Mouse (Mus musculus): ENCODE data around the gene Cask. TPM values are rescaled to one million over a fixed set of nuclear protein-coding genes. Genes with fewer than 3 reads are reported as not detected.

Gene Cask
- polyA plus RNA-seq, 2 experiments, result 20.9 to 25.4 TPM

DNA sequence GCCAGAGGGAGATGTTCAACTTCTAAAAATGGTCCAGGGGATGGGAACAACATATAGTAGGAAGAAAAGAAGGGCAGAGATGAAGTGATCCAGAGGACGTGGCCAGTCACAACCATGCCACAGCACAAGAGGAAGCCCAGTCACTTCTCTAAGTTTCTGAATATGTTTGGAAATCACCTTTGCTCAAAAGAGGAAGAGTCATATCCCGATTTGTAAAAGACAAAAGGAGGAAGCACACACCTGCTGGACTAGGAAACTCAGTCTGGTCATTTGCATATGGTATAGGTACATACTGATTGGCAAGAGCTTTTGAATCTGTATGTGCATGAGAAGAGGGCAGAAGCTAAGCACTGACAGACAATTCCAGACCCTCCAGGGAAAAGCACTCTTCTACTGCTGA is 251.8 kb downstream of the Cask start:
- ATAC-seq (ENCODE audit: low FRiP score, low read depth), result no peak
- 73% methylated on average over 2 of the region's 2 CpGs for WGBS
- TF ChIP-seq POLR2A (IDR thresholded peaks at IDR 0.05; ENCODE audit: borderline replicate concordance, extremely low read depth, insufficient read depth, insufficient read length), result no peak

DNA sequence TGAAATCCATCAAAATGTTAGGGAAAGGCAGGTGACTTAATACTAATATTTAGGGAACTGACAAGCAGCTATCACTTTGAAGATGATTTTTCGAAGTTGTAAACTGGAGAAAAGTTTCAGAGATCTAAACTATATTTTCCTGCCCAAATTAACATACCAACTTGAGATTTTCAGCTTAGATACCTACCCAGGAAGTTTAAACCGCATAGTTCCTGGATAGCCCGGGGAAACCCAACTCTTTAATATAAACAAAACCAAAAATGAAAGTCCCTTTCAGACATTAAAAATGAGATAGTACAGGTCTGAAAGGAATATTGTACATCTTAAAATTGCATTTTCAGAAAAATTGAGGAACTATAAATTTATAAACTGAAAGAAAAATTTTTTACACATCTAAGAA is 273.5 kb downstream of the Cask start:
- 79% methylated on average over 3 of the region's 3 CpGs for WGBS
- H3K4me1 ChIP-seq (ENCODE audit: control insufficient read depth, insufficient read depth, low read length), result no peaks in the 10 kb centered on the region
- no peak for ATAC-seq (ENCODE audit: low FRiP score, low read depth)

More for the DNA sequence above, 251.8 kb downstream of the Cask start:
- no peak for DNase-seq (ENCODE audit: low spot score)
- Histone ChIP-seq H3K27ac (replicated peaks; ENCODE audit: low read depth, low read length) (no peak overlapping the region), H3K9me3 (ENCODE audit: control insufficient read depth, low read length) (no peaks in the 10 kb centered on the region), H3K4me3 (replicated peaks; ENCODE audit: low read length) (no peak overlapping the region), H3K4me2 (replicated peaks; ENCODE audit: low read depth, low read length, severe bottlenecking) (no peak overlapping the region), H3K36me3 (ENCODE audit: control insufficient read depth, insufficient read depth, low read length) (no peaks in the 10 kb centered on the region), H3K9ac (ENCODE audit: low read depth, low read length, severe bottlenecking) (no peak overlapping the region), H3K4me1 (ENCODE audit: control insufficient read depth, insufficient read depth, low read length) (no peaks in the 10 kb centered on the region), H3K27me3 (ENCODE audit: control insufficient read depth, insufficient read depth, low read length) (no peaks in the 10 kb centered on the region)

DNA sequence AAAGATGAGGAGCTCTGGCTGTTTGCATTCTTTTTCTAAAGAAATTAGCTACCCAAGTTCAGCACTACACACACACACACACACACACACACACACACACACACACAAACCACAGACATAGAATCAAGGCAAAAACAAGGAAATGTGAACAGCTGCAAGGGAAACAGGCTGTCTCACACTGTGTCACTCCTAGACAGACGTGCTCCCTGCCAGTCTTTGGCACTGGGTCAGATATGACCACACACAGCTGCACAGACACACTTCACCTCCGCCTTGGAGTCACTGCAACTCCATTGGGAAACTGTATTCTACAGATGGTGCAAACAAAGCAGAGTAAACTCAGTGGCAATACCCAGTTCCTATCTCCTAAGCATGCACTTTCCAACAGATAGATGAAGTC is 274.6 kb downstream of the Cask start:
- Histone ChIP-seq H3K9me3 (ENCODE audit: control insufficient read depth, low read length) (no peaks in the 10 kb centered on the region), H3K4me1 (ENCODE audit: control insufficient read depth, insufficient read depth, low read length) (no peaks in the 10 kb centered on the region), H3K9ac (ENCODE audit: low read depth, low read length, severe bottlenecking) (no peak overlapping the region), H3K27me3 (ENCODE audit: control insufficient read depth, insufficient read depth, low read length) (no peaks in the 10 kb centered on the region), H3K36me3 (ENCODE audit: control insufficient read depth, insufficient read depth, low read length) (no peaks in the 10 kb centered on the region), H3K4me3 (replicated peaks; ENCODE audit: low read length) (no peak overlapping the region), H3K27ac (replicated peaks; ENCODE audit: low read depth, low read length) (no peak overlapping the region), H3K4me2 (replicated peaks; ENCODE audit: low read depth, low read length, severe bottlenecking) (no peak overlapping the region)
- ATAC-seq (ENCODE audit: low FRiP score, low read depth), result no peak; the same call in 1 of the 2 replicates
- TF ChIP-seq POLR2A (IDR thresholded peaks at IDR 0.05; ENCODE audit: borderline replicate concordance, extremely low read depth, insufficient read depth, insufficient read length), result no peak
- DNase-seq (ENCODE audit: low spot score), result peak; percentile 16
- 58% methylated on average over 2 of the region's 2 CpGs for WGBS

More for the DNA sequence above, 273.5 kb downstream of the Cask start:
- H3K27me3 ChIP-seq (ENCODE audit: control insufficient read depth, insufficient read depth, low read length), result no peaks in the 10 kb centered on the region
- no peak overlapping the region for H3K4me3 ChIP-seq (replicated peaks; ENCODE audit: low read length)
- TF ChIP-seq POLR2A (IDR thresholded peaks at IDR 0.05; ENCODE audit: borderline replicate concordance, extremely low read depth, insufficient read depth, insufficient read length), result no peak
- no peak overlapping the region for H3K4me2 ChIP-seq (replicated peaks; ENCODE audit: low read depth, low read length, severe bottlenecking)
- H3K36me3 ChIP-seq (ENCODE audit: control insufficient read depth, insufficient read depth, low read length), result no peaks in the 10 kb centered on the region
- H3K27ac ChIP-seq (replicated peaks; ENCODE audit: low read depth, low read length), result no peak overlapping the region
- no peaks in the 10 kb centered on the region for H3K9me3 ChIP-seq (ENCODE audit: control insufficient read depth, low read length)
- no peak for DNase-seq (ENCODE audit: low spot score)
- no peak overlapping the region for H3K9ac ChIP-seq (ENCODE audit: low read depth, low read length, severe bottlenecking)

DNA sequence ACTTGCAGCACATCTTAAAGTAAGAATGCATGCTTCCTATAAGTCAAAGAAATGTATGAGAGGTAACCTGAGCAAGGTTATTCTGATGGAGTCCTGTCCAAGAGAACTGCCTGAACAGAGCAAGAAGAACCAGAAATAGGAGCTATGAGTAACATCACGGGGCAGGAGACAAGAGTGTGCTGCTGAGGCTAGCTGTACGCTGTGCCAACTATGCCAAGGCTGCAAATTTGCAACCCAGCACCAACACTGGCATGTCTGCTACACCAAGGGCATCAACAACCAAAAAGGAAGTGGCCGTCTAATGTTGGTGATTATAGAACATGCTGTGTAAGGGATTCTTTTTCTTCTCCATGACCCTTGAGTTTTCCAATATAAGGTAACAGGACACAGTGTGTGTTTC is 276.3 kb downstream of the Cask start:
- TF ChIP-seq POLR2A (IDR thresholded peaks at IDR 0.05; ENCODE audit: borderline replicate concordance, extremely low read depth, insufficient read depth, insufficient read length), result no peak
- 81% methylated on average over 3 of the region's 3 CpGs for WGBS
- H3K4me3 ChIP-seq (replicated peaks; ENCODE audit: low read length), result no peak overlapping the region
- no peaks in the 10 kb centered on the region for H3K9me3 ChIP-seq (ENCODE audit: control insufficient read depth, low read length)
- DNase-seq (ENCODE audit: low spot score), result no peak
- no peak overlapping the region for H3K27ac ChIP-seq (replicated peaks; ENCODE audit: low read depth, low read length)
- no peak overlapping the region for H3K4me2 ChIP-seq (replicated peaks; ENCODE audit: low read depth, low read length, severe bottlenecking)
- no peaks in the 10 kb centered on the region for H3K27me3 ChIP-seq (ENCODE audit: control insufficient read depth, insufficient read depth, low read length)
- H3K9ac ChIP-seq (ENCODE audit: low read depth, low read length, severe bottlenecking), result no peak overlapping the region
- no peaks in the 10 kb centered on the region for H3K4me1 ChIP-seq (ENCODE audit: control insufficient read depth, insufficient read depth, low read length)
- H3K36me3 ChIP-seq (ENCODE audit: control insufficient read depth, insufficient read depth, low read length), result no peaks in the 10 kb centered on the region
- no peak for ATAC-seq (ENCODE audit: low FRiP score, low read depth)

DNA sequence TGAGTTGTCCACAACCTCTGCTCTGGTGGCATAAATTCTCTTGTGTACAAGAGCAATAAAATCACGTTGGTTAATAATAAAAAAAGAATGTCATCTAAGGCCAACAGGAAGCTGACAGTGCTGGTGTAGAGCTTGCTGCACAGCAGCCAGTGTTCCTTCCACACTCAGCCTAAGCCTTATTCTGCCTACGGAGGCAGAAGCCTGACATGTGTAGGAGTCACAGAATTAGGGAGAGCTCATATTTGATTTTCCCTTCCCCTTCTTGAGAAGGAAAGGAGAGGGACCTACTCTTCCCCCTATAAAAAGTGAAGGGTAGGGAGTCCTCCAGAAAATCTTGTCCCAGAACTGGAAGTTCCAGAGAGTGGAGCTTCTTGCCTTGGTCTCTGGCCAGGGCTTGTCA is 276.9 kb downstream of the Cask start:
- H3K9me3 ChIP-seq (ENCODE audit: control insufficient read depth, low read length), result no peaks in the 10 kb centered on the region
- no peak for ATAC-seq (ENCODE audit: low FRiP score, low read depth)
- no peak for TF ChIP-seq POLR2A (IDR thresholded peaks at IDR 0.05; ENCODE audit: borderline replicate concordance, extremely low read depth, insufficient read depth, insufficient read length)
- H3K4me2 ChIP-seq (replicated peaks; ENCODE audit: low read depth, low read length, severe bottlenecking), result no peak overlapping the region
- H3K36me3 ChIP-seq (ENCODE audit: control insufficient read depth, insufficient read depth, low read length), result no peaks in the 10 kb centered on the region
- H3K9ac ChIP-seq (ENCODE audit: low read depth, low read length, severe bottlenecking), result no peak overlapping the region
- no peak for DNase-seq (ENCODE audit: low spot score)
- H3K4me1 ChIP-seq (ENCODE audit: control insufficient read depth, insufficient read depth, low read length), result no peaks in the 10 kb centered on the region
- no peak overlapping the region for H3K4me3 ChIP-seq (replicated peaks; ENCODE audit: low read length)
- WGBS, result 51% methylated on average over 2 of the region's 2 CpGs
- H3K27me3 ChIP-seq (ENCODE audit: control insufficient read depth, insufficient read depth, low read length), result no peaks in the 10 kb centered on the region
- no peak overlapping the region for H3K27ac ChIP-seq (replicated peaks; ENCODE audit: low read depth, low read length)

DNA sequence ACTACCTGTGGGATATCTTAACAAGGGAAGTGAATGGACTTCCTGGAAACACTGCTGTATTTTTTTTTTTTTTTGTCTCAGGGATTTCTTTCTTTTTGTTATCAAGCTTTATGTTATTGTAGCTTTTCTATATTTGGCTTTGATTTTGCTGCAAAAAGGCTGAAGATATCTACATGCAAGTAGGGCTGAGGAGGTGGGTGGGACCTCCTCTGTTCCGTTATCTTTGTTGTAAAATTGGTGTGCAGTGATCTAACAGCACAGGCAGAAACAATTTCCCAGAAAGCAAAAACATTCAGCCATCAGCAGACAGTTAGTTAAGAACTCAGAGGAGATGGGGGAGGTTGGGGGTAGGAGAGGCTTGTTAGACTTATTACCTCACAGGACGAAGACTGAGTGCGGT is 296.7 kb downstream of the Cask start:
- Histone ChIP-seq H3K4me1 (ENCODE audit: control insufficient read depth, insufficient read depth, low read length) (no peaks in the 10 kb centered on the region), H3K9me3 (ENCODE audit: control insufficient read depth, low read length) (no peaks in the 10 kb centered on the region), H3K27ac (replicated peaks; ENCODE audit: low read depth, low read length) (no peak overlapping the region), H3K4me2 (replicated peaks; ENCODE audit: low read depth, low read length, severe bottlenecking) (no peak overlapping the region), H3K27me3 (ENCODE audit: control insufficient read depth, insufficient read depth, low read length) (no peaks in the 10 kb centered on the region), H3K9ac (ENCODE audit: low read depth, low read length, severe bottlenecking) (no peak overlapping the region), H3K4me3 (replicated peaks; ENCODE audit: low read length) (no peak overlapping the region), H3K36me3 (ENCODE audit: control insufficient read depth, insufficient read depth, low read length) (no peaks in the 10 kb centered on the region)
- no peak for TF ChIP-seq POLR2A (IDR thresholded peaks at IDR 0.05; ENCODE audit: borderline replicate concordance, extremely low read depth, insufficient read depth, insufficient read length)
- DNase-seq (ENCODE audit: low spot score) (no peak), ATAC-seq (ENCODE audit: low FRiP score, low read depth) (no peak)
- WGBS, result 90% methylated on average over 3 of the region's 3 CpGs

All from limb, embryonic 14.5 days (tissue).